Comparison of ENCODE assay signal across 20 mouse cellular contexts in genomic region chr2:62301716-62302115, GRCm38 (mm10).
"Had no signal": no experiment of that assay in that cellular context is flagged by ENCODE, and none has a peak within 500 bp of the region (broad histone marks: within the 10 kb centered on the region; RNA-seq: fewer than 3 reads in every experiment).

No protein-coding gene starts in this region.

- H3K9ac ChIP-seq: limb, embryonic 13.5 days; liver, embryonic 12.5 days; liver, embryonic 15.5 days; lung, embryonic 15.5 days had no signal

- H3K36me3 ChIP-seq: limb, embryonic 10.5 days; limb, embryonic 13.5 days; liver, embryonic 12.5 days; liver, embryonic 15.5 days; lung, embryonic 15.5 days had no signal

- H3K4me2 ChIP-seq: limb, embryonic 13.5 days; liver, embryonic 12.5 days; liver, embryonic 15.5 days; lung, embryonic 15.5 days; midbrain, embryonic 11.5 days had no signal

- H3K27ac ChIP-seq: kidney, postnatal 0 days; limb, embryonic 10.5 days; limb, embryonic 13.5 days; liver, embryonic 12.5 days; liver, embryonic 15.5 days; lung, embryonic 15.5 days had no signal

- H3K4me1 ChIP-seq: limb, embryonic 10.5 days; limb, embryonic 13.5 days; liver, embryonic 12.5 days; liver, embryonic 15.5 days; lung, embryonic 15.5 days had no signal

- H3K27me3 ChIP-seq: limb, embryonic 13.5 days; liver, embryonic 12.5 days; liver, embryonic 15.5 days; lung, embryonic 15.5 days had no signal

- DNase-seq: kidney, adult 2 months; kidney, postnatal 25 days; liver; lung, adult 18-20 months; lung, postnatal 10 days; lung, postnatal 4 days; midbrain, embryonic 14.5 days; right cerebral cortex, postnatal 25 days; spleen, adult 18-20 months; thymus, adult 2 months; thymus, postnatal 14 days; thymus, postnatal 4 days had no signal

- ATAC-seq: intestine, postnatal 0 days; liver, embryonic 12.5 days had no signal

- H3K9me3 ChIP-seq: limb, embryonic 10.5 days; limb, embryonic 13.5 days; liver, embryonic 12.5 days; liver, embryonic 15.5 days; lung, embryonic 15.5 days had no signal

- H3K4me3 ChIP-seq: limb, embryonic 10.5 days; limb, embryonic 13.5 days; liver, embryonic 12.5 days; liver, embryonic 15.5 days; lung, embryonic 15.5 days had no signal
